Mouse (Mus musculus): ENCODE measurements around the gene Sh2d1a. TPM values are rescaled to one million over a fixed set of nuclear protein-coding genes. Genes with fewer than 3 reads are reported as not detected.

The Sh2d1a gene
- polyA plus RNA-seq, 1 experiment from 2014 or later = 0.14 TPM

GRCm38 (mm10) chrX:42548513-42548912 lies 46.3 kb downstream of the Sh2d1a start:
- no peaks in the 10 kb centered on the region for H3K27me3 ChIP-seq (replicated peaks)
- no peak for ATAC-seq
- no peaks in the 10 kb centered on the region for H3K9me3 ChIP-seq
- no peak overlapping the region for H3K27ac ChIP-seq
- H3K4me1 ChIP-seq (replicated peaks) = no peaks in the 10 kb centered on the region
- 72% methylated on average over 4 of the region's 4 CpGs for WGBS
- no peaks in the 10 kb centered on the region for H3K36me3 ChIP-seq
- H3K9ac ChIP-seq = no peak overlapping the region
- no peak overlapping the region for H3K4me3 ChIP-seq (replicated peaks)
- H3K4me2 ChIP-seq (replicated peaks) = no peak overlapping the region

DNA sequence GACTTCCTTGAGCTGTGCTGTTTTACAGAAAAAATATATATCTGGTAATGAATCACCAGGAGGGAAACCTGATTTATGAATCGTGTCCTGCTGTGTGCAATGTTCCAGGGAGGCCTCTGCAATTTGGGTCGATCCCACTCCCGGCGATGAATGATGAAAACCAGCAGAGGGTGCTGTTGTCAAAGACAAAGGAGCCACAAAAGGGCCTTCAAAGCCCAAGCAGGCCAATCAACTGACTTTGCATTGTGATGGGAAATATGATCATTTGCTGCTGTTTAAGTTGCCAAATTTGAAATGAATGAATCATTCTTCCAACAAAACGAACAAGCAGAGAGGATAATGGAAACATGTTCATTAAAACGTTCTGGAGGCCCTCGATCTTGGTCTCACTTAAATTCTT lies 55.0 kb downstream of the Sh2d1a start:
- Histone ChIP-seq H3K4me3 (replicated peaks) (no peak overlapping the region), H3K9ac (no peak overlapping the region), H3K4me2 (replicated peaks) (no peak overlapping the region), H3K36me3 (no peaks in the 10 kb centered on the region), H3K27ac (no peak overlapping the region), H3K9me3 (no peaks in the 10 kb centered on the region), H3K27me3 (replicated peaks) (no peaks in the 10 kb centered on the region), H3K4me1 (replicated peaks) (no peaks in the 10 kb centered on the region)
- no peak for ATAC-seq
- WGBS = 26% methylated on average over 7 of the region's 7 CpGs

- Histone ChIP-seq H3K27me3 (replicated peaks) (no peaks in the 10 kb centered on the region), H3K4me2 (replicated peaks) (no peak overlapping the region), H3K9me3 (no peaks in the 10 kb centered on the region), H3K4me3 (replicated peaks) (no peak overlapping the region), H3K4me1 (replicated peaks) (no peaks in the 10 kb centered on the region), H3K36me3 (no peaks in the 10 kb centered on the region), H3K9ac (no peak overlapping the region), H3K27ac (no peak overlapping the region)
- ATAC-seq = no peak
- 64% methylated on average over 4 of the region's 4 CpGs for WGBS
Measured at GRCm38 (mm10) chrX:42558683-42559082, 56.4 kb downstream of the Sh2d1a start.

Other genes starting within 250 kb of the Sh2d1a start
- gene Tex13c2, start 12.8 kb upstream of the Sh2d1a start, polyA plus RNA-seq (2015; fragmentation: Nextera tagmentation; extraction: Ambion mirVana) = not detected in 2 replicates